Mouse (Mus musculus): ENCODE data around the gene Nsun5.
"Not testable (repeated sequence)": the region's sequence is repeated elsewhere in the genome, so short reads cannot be mapped to it uniquely, and the experiment has no call there.

Gene Nsun5

GRCm38 (mm10) chr5:135369787-135370654, at the start of gene Nsun5:
Gene Nsun5, plus strand, starts transcription at chr5:135369953.
- DNase-seq (ENCODE audit: low read depth, low spot score), result peak; percentile 93

GRCm38 (mm10) chr5:135322197-135322596, 47.6 kb upstream of the Nsun5 start:
- DNase-seq (ENCODE audit: low read depth, low spot score), result no peak

GRCm38 (mm10) chr5:135326121-135326659, 43.6 kb upstream of the Nsun5 start:
- no peak for DNase-seq (ENCODE audit: low read depth, low spot score)

DNA sequence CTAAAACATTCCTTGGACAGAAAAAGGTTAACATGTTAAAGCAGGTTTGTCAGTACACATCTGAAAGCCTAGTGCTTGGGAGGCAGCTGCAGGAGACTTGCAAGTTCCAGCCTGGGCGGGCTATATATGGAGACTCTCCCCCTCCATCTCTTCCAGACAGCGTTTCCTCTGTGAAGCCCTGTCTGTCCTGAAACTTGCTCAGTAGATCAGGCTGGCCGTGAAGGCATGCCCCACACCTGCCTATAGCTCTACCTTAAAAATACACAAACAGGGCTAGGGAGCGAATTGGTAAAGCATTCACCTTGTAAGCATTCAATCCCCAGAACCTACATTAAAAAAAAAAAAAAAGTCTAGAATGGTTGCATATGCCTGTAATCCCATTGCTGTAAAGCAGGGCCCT, 40.3 kb upstream of the Nsun5 start:
- DNase-seq (ENCODE audit: low read depth, low spot score), result no peak

GRCm38 (mm10) chr5:135330201-135330600, 39.6 kb upstream of the Nsun5 start:
- DNase-seq (ENCODE audit: low read depth, low spot score), result no peak

- no peak for DNase-seq (ENCODE audit: low read depth, low spot score)
These were observed 38.6 kb upstream of the Nsun5 start for GRCm38 (mm10) chr5:135331161-135331560.

GRCm38 (mm10) chr5:135337575-135337974, 32.2 kb upstream of the Nsun5 start:
- DNase-seq (ENCODE audit: low read depth, low spot score), result no peak

- no peak for DNase-seq (ENCODE audit: low read depth, low spot score)
These were observed 23.8 kb upstream of the Nsun5 start for GRCm38 (mm10) chr5:135345989-135346388.

- DNase-seq (ENCODE audit: low read depth, low spot score), result no peak
These were observed 23.3 kb upstream of the Nsun5 start for GRCm38 (mm10) chr5:135346430-135346829.

DNA sequence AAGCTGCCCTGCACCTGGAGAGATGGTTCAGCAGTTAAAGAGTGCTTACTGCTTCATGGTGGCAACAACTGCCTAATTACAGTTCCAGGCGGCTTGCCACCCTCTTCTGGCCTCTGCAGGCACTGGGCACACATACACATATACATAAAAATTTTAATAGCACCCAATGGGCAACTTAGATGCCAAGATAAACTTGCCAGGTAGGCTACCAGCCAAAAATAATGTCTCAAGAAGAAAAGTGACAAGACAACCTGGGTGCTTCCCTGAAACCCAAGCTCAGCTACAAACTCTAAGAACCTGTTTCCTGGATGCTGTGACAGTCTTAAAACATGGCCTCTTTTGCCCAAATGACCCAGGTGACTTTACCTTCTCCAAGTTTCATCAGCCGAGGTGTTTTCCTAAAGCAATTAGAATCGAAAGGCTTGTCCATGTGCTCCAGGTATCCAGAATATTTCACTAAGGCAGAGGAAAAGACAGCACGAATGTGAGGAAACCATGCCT, 22.2 kb upstream of the Nsun5 start:
- DNase-seq (ENCODE audit: low read depth, low spot score), result no peak

GRCm38 (mm10) chr5:135349862-135350261, 19.9 kb upstream of the Nsun5 start, which contains the start of gene Fkbp6:
Gene Fkbp6, minus strand, starts transcription at chr5:135350044.
- no peak for DNase-seq (ENCODE audit: low read depth, low spot score)

DNA sequence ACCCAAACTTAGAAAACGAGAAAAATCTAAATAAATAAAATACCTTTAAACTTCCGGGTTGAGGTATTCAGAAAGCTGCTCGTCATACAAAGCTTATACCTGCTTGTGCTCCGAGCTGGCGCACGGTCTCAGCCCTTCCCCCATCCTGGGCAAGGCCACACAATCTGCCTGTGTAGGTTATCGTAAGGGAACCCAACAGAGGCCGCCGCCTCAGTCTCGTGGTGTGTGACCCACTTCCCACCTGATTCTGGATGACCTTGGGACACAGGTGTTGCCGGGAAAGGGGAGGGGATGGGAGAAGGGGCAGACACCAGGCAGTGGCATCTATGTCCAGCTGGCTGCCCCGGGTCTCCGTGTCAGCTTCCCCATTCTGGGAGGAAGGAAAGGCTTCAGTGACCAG, 18.1 kb upstream of the Nsun5 start:
- DNase-seq (ENCODE audit: low read depth, low spot score), result no peak

DNA sequence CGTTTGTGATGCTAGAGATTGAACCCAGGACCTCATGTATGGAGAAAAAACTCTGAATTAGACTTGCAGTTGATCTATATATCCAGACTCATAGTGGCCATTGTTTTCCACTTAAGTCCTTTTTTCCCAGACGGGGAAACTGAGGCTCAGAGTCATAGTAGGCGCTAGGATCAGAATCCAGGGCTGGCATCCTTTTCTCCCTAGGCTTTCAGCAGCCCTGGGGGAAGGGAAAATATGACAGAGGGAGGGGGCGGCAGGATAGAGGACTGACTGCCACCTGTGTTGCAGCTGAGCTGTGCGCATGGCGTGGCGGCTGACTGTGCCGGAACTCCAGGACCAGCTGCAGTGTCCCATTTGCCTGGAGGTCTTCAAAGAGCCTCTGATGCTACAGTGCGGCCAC, 16.8 kb upstream of the Nsun5 start, which contains the start of gene Trim50:
Trim50 (plus strand) TSS at position 301 of the 400 bp plus-strand sequence.
- no peak for DNase-seq (ENCODE audit: low read depth, low spot score)

- DNase-seq (ENCODE audit: low read depth, low spot score), result no peak
These were observed 16.2 kb upstream of the Nsun5 start for GRCm38 (mm10) chr5:135353564-135353963.

DNA sequence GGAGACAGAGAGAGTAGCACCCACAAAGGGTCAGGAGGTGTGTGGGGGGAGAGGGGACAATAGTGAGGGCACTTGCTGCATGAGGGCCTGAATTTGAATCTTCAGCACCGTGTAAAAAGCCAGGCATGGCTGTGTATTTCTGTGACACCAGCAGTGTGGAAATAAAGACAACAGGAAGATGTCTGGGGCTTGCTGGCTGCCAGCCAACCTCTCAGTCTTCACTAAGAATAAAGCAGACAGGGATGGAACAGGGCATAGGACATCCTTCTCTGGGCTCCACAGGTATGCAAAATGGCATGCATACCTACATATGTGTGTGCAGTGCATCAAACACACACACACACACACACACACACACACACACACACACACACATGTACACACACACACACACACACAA, 13.7 kb upstream of the Nsun5 start:
- no peak for DNase-seq (ENCODE audit: low read depth, low spot score)

DNA sequence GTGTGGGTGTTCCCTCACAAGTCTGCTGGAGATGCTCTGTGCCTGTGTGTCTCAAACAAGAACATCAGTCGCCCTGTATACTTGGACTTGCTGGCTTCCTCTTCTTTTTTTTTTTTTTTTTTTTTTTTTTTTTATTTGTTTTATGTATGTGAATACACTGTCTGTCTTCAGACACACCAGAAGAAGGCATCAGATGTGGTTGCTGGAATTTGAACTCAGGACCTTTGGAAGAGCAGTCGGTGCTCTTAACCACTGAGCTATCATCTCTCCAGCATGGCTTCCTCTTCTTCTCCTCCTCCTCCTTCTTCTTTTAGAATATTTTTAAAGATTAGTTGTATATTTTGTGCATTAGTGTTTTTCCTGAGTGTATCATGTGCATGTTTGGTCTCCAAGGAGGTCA, 12.2 kb upstream of the Nsun5 start:
- no peak for DNase-seq (ENCODE audit: low read depth, low spot score)

DNA sequence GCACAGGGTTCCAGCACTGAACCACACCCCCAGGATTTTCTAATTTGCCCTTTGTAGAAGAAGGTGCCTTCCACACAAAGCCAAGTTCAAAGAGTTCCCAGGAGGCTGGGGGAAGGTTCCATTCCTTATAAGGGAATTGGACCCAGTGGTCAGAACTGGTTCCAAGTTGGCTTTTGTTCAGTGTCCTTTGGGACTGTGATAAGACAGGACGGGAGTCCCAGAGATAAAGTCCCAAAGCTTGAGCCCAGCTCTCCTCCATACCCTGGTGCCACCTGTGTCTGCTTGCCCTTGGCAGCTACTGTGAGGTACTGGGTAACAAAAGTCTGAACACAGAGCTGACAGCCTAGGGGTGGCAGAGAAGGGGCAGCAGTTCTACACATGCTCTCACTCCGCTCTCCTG, 10.0 kb upstream of the Nsun5 start:
- no peak for DNase-seq (ENCODE audit: low read depth, low spot score)

GRCm38 (mm10) chr5:135362572-135362971, 7.2 kb upstream of the Nsun5 start:
- DNase-seq (ENCODE audit: low read depth, low spot score), result no peak

- no peak for DNase-seq (ENCODE audit: low read depth, low spot score)
These were observed 6.2 kb upstream of the Nsun5 start for GRCm38 (mm10) chr5:135363540-135363939.

DNA sequence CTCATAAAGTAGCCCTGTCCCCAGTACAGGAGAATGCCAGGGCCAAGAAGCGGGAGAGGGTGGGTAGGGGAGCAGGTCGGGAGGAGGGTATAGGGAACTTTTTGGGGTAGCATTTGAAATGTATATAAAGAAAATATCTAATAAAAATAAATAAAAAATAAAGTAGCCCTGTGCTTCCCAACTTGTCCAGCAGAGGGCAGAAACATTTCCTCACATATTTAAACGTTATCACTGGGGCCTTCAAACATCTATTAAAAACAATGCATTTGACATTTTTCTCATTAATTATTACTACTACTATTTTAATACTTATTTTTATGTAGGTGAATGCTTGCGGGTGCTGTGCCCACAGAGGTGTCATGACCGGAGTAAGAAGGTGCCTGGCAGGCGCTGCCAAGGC, 1.9 kb upstream of the Nsun5 start:
- DNase-seq (ENCODE audit: low read depth, low spot score), result no peak

DNA sequence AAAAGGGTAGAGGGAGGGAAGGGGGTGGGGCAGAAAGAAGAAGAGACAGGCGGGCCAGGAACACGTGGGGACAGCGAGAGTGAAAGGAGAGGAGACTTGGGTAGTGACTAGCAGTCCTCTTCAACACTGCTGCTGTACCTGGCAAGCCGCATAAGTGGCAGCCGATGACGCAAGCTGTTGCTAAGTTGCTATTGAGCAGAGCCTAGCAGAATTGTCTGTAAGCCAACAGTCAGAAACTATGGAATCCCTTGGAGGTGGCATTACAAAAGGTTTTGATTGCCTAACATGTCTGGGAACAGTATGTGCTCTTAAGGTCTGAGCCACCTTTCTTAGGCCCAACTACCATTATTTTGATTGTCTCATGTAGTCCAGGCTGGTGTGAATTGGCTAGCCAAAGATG, 1.4 kb upstream of the Nsun5 start:
- no peak for DNase-seq (ENCODE audit: low read depth, low spot score)

DNA sequence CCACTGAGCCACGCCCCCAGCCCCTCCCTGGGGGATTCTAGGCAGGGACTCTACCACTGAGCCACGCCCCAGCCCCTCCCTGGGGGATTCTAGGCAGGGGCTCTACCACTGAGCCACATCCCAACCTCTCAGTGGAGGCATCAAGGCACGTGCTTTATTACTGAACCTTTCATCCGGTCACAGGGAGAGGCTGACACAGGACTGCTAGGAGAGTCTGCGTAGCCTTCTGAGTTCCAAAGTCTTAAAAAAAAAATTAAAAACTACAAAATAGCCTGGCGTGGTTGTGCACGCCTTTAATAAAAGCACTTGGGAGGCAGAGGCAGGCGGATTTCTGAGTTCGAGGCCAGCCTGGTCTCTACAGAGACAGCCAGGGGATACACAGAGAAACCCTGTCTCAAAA, 557 bp upstream of the Nsun5 start:
- DNase-seq (ENCODE audit: low read depth, low spot score), result not testable (repeated sequence)

GRCm38 (mm10) chr5:135371195-135371594, 1.4 kb downstream of the Nsun5 start:
- no peak for DNase-seq (ENCODE audit: low read depth, low spot score)
